Mouse (Mus musculus): ENCODE measurements around the gene Clec4g. TPM values are rescaled to one million over a fixed set of nuclear protein-coding genes. Genes with fewer than 3 reads are reported as not detected.

The Clec4g gene
- total RNA-seq, 1 experiment: not detected

- no peak for TF ChIP-seq CHD2 (IDR thresholded peaks at IDR 0.05; ENCODE audit: low read depth, low read length)
- TF ChIP-seq HCFC1 (IDR thresholded peaks at IDR 0.05; ENCODE audit: borderline replicate concordance, insufficient read depth, low read length): no peak
- TF ChIP-seq MAFK (IDR thresholded peaks at IDR 0.05; ENCODE audit: insufficient read depth, low read depth, low read length): no peak
- TF ChIP-seq ZNF384 (IDR thresholded peaks at IDR 0.05; ENCODE audit: low read depth, low read length): no peak
- no peak for TF ChIP-seq ZC3H11A (IDR thresholded peaks at IDR 0.05; ENCODE audit: borderline replicate concordance, low read depth, low read length)
- Histone ChIP-seq H3K9me3 (ENCODE audit: control insufficient read depth, insufficient read depth, low read depth, low read length) (no peaks in the 10 kb centered on the region), H3K9ac (ENCODE audit: insufficient read depth, low read depth, low read length, poor library complexity, severe bottlenecking) (no peak overlapping the region), H3K4me3 (ENCODE audit: insufficient read depth in 1 of 2, low read depth in 1 of 2, low read length in 2 of 2, poor library complexity in 1 of 2, severe bottlenecking in 1 of 2) (no peak overlapping the region), H3K4me1 (ENCODE audit: control insufficient read depth in 2 of 2, insufficient read depth in 2 of 2, low read length in 2 of 2, poor library complexity in 1 of 2) (peaks cover 0 to 4% of the 10 kb centered on the region in 2 experiments; a peak in 1 of 4 replicates), H3K36me3 (ENCODE audit: control insufficient read depth, insufficient read depth, low read length, poor library complexity, severe bottlenecking) (no peaks in the 10 kb centered on the region), H3K27ac (ENCODE audit: insufficient read depth, low read depth, low read length, poor library complexity, severe bottlenecking) (no peak overlapping the region)
- in situ Hi-C loops (cut with MboI; ENCODE audit: low sequenced_read_pairs in 2 of 2, unreplicated experiment in 2 of 2): no loop called here
- no peak for DNase-seq (ENCODE audit: low read depth, low spot score)
These were observed 59.6 kb downstream of the Clec4g start for GRCm38 (mm10) chr8:3660889-3661288.

Other genes starting within 250 kb of the Clec4g start
- gene Tex45, start 249.8 kb downstream of the Clec4g start, total RNA-seq (2012; rRNA removed): 0.16 TPM in 1 of 2 replicates, not detected in the other
- 5.1 and 7.1 TPM in 2 replicates for gene Zfp358, start 227.5 kb downstream of the Clec4g start, total RNA-seq (2012; rRNA removed)
- gene Mcoln1, start 220.2 kb downstream of the Clec4g start, total RNA-seq (2012; rRNA removed): 48.6 and 79.9 TPM in 2 replicates
- gene Pnpla6, start 205.3 kb downstream of the Clec4g start, total RNA-seq (2012; rRNA removed): 125 and 201 TPM in 2 replicates
- gene C330021F23Rik, start 152.7 kb downstream of the Clec4g start, total RNA-seq (2012; rRNA removed): 4.5 and 4.6 TPM in 2 replicates
- gene Camsap3, start 133.4 kb downstream of the Clec4g start, total RNA-seq (2012; rRNA removed): 22.4 and 36.8 TPM in 2 replicates
- gene Xab2, start 99.3 kb downstream of the Clec4g start, total RNA-seq (2012; rRNA removed): 76.0 and 78.9 TPM in 2 replicates
- 97.6 and 110 TPM in 2 replicates for gene Pet100, start 99.1 kb downstream of the Clec4g start, total RNA-seq (2012; rRNA removed)
- gene Pcp2, start 95.1 kb downstream of the Clec4g start, total RNA-seq (2012; rRNA removed): 0.79 and 0.89 TPM in 2 replicates
- 38.5 and 50.5 TPM in 2 replicates for gene Stxbp2, start 89.7 kb downstream of the Clec4g start, total RNA-seq (2012; rRNA removed)
- gene Retn, start 64.9 kb downstream of the Clec4g start, total RNA-seq (2012; rRNA removed): 0.45 and 0.74 TPM in 2 replicates
- gene Mcemp1, start 54.9 kb downstream of the Clec4g start, total RNA-seq (2012; rRNA removed): 0.22 and 0.32 TPM in 2 replicates
- 11.6 TPM in 2 replicates for gene Fcor, start 48.3 kb downstream of the Clec4g start, total RNA-seq (2012; rRNA removed)
- 20.4 and 29.0 TPM in 2 replicates for gene Trappc5, start 44.4 kb downstream of the Clec4g start, total RNA-seq (2012; rRNA removed)
- gene Fcer2a, start 26.5 kb downstream of the Clec4g start, total RNA-seq (2012; rRNA removed): 0.16 and 0.18 TPM in 2 replicates
- not detected in 2 replicates for gene Cd209a, start 28.3 kb upstream of the Clec4g start, total RNA-seq (2012; rRNA removed)
- gene Cd209e, start 133.7 kb upstream of the Clec4g start, total RNA-seq (2012; rRNA removed): 0.13 TPM in 1 of 2 replicates, not detected in the other
- not detected in 2 replicates for gene Cd209d, start 157.9 kb upstream of the Clec4g start, total RNA-seq (2012; rRNA removed)
- gene Cd209b, start 206.2 kb upstream of the Clec4g start, total RNA-seq (2012; rRNA removed): not detected in 2 replicates
- gene Cd209c, start 234.1 kb upstream of the Clec4g start, total RNA-seq (2012; rRNA removed): 0.74 and 1.7 TPM in 2 replicates

Measured in ES-E14 (cell line).